Mouse (Mus musculus) G1E (cell line): Measurements from ENCODE around the gene Lurap1l.

Experiments used
- CTCF ChIP-seq: IDR thresholded peaks from 2 replicates; pipeline ENCODE4 v1.5.1; 2012; ENCODE audit warnings: low read depth, low read length, inconsistent platforms, mixed read lengths
- GATA1 ChIP-seq: IDR thresholded peaks from 2 replicates; pipeline ENCODE4 v1.6.1; 2012; ENCODE audit warnings: borderline replicate concordance, low read length, inconsistent platforms, mixed read lengths
- POLR2AphosphoS5 ChIP-seq: IDR thresholded peaks from 2 replicates; pipeline ENCODE4 v1.6.1; 2012; ENCODE audit warnings: low read depth, low read length, inconsistent platforms; ENCODE audit not compliant: insufficient replicate concordance
- TAL1 ChIP-seq: conservative IDR thresholded peaks from 2 replicates; pipeline ENCODE4 v1.6.1; 2012; ENCODE audit warnings: low read depth, low read length, inconsistent platforms, mixed read lengths

- TF ChIP-seq CTCF (no peak), GATA1 (no peak), TAL1 (no peak), POLR2AphosphoS5 (no peak)
Measured at GRCm38 (mm10) chr4:80939115-80939514, 28.7 kb downstream of the Lurap1l start.
